Comparison of ENCODE assay signal across 24 mouse cellular contexts in the genomic region with DNA sequence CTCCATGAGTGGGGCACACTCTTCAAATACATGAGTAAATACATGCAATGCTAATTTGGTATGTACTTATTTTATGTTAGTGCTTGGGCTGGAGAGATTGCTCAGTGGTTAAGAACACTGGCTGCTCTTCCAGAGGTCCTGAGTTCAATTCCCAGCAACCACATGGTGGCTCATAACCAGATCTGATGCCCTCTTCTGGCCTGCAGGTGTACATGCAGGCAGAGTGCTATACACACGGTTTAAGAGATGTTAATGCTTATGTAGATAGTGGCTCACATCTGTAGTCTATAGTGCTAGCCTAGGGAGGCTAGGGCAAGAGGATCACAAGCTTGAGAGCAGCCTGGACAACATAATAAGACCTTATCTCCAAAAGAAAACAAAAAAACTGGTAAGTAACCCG. TPM values are rescaled to one million over a fixed set of nuclear protein-coding genes. Genes with fewer than 3 reads are reported as not detected.
DNase-seq lines count a peak whose midpoint lies in the region; ATAC-seq and TF ChIP-seq lines count a peak whose summit lies in the region.
"Had no signal": no experiment of that assay in that cellular context is flagged by ENCODE, and none has a peak within 500 bp of the region (broad histone marks: within the 10 kb centered on the region; RNA-seq: fewer than 3 reads in every experiment).

No protein-coding gene starts in this region.

- 89% methylated on average over 2 of the region's 2 CpGs for WGBS in kidney, postnatal 0 days
- WGBS in lung, postnatal 0 days = 77% methylated on average over 2 of the region's 2 CpGs
- WGBS in lung, adult 2 months = 81% methylated on average over 2 of the region's 2 CpGs
- 78% methylated on average over 2 of the region's 2 CpGs for WGBS in stomach, postnatal 0 days

- no peak overlapping the region for H3K4me3 ChIP-seq in kidney, postnatal 0 days (replicated peaks; ENCODE audit: low read depth, low read length)
- no peak overlapping the region for H3K4me3 ChIP-seq in lung, postnatal 0 days (ENCODE audit: low read depth, low read length)
- no peak overlapping the region for H3K4me3 ChIP-seq in lung, adult 2 months (replicated peaks; ENCODE audit: extremely low read depth, low read depth, low read length)
- no peak overlapping the region for H3K4me3 ChIP-seq in MEL (ENCODE audit: control insufficient read depth in 1 of 2, insufficient read depth in 1 of 2, low read depth in 2 of 2, low read length in 2 of 2)
- no peak overlapping the region for H3K4me3 ChIP-seq in stomach, postnatal 0 days (ENCODE audit: low read depth, low read length)
- H3K4me3 ChIP-seq: embryonic facial prominence, embryonic 12.5 days; erythroblast, embryonic 14.5 days; forebrain, embryonic 13.5 days; liver, embryonic 15.5 days; megakaryocyte, embryonic 14.5 days had no signal

- TF ChIP-seq POLR2A in lung, adult 2 months (IDR thresholded peaks at IDR 0.05; ENCODE audit: borderline replicate concordance, extremely low read depth, low read depth, low read length) = no peak
- no peak for TF ChIP-seq POLR2A in MEL (IDR thresholded peaks at IDR 0.05; ENCODE audit: control insufficient read depth in 1 of 2, insufficient read depth in 1 of 2, low read depth in 1 of 2, low read length in 2 of 2, poor library complexity in 1 of 2)

- no peak overlapping the region for H3K9ac ChIP-seq in kidney, postnatal 0 days (ENCODE audit: low read depth, low read length)
- H3K9ac ChIP-seq in lung, postnatal 0 days (replicated peaks; ENCODE audit: low read depth) = no peak overlapping the region
- H3K9ac ChIP-seq in MEL (ENCODE audit: control insufficient read depth, low read depth, low read length, poor library complexity, severe bottlenecking) = no peak overlapping the region
- no peak overlapping the region for H3K9ac ChIP-seq in stomach, postnatal 0 days (ENCODE audit: low read length)
- H3K9ac ChIP-seq: embryonic facial prominence, embryonic 12.5 days; forebrain, embryonic 13.5 days; liver, embryonic 15.5 days had no signal

- H3K27ac ChIP-seq in kidney, postnatal 0 days = no peak overlapping the region
- H3K27ac ChIP-seq in lung, postnatal 0 days (ENCODE audit: low read length) = no peak overlapping the region
- no peak overlapping the region for H3K27ac ChIP-seq in MEL (ENCODE audit: control insufficient read depth, low read depth, low read length)
- no peak overlapping the region for H3K27ac ChIP-seq in stomach, postnatal 0 days (replicated peaks)
- H3K27ac ChIP-seq: embryonic facial prominence, embryonic 12.5 days; forebrain, embryonic 13.5 days; liver, embryonic 15.5 days had no signal

- H3K9me3 ChIP-seq in kidney, postnatal 0 days (replicated peaks; ENCODE audit: low read length) = no peaks in the 10 kb centered on the region
- H3K9me3 ChIP-seq in lung, postnatal 0 days (ENCODE audit: low read length) = no peaks in the 10 kb centered on the region
- no peaks in the 10 kb centered on the region for H3K9me3 ChIP-seq in MEL (replicated peaks; ENCODE audit: insufficient read depth, low read length)
- H3K9me3 ChIP-seq in stomach, postnatal 0 days (ENCODE audit: control insufficient read depth, low read length) = no peaks in the 10 kb centered on the region
- H3K9me3 ChIP-seq: embryonic facial prominence, embryonic 12.5 days; forebrain, embryonic 13.5 days; liver, embryonic 15.5 days had no signal

- H3K4me1 ChIP-seq in kidney, postnatal 0 days (replicated peaks; ENCODE audit: insufficient read depth, low read length) = no peaks in the 10 kb centered on the region
- no peaks in the 10 kb centered on the region for H3K4me1 ChIP-seq in lung, postnatal 0 days (ENCODE audit: insufficient read depth, low read depth, low read length)
- H3K4me1 ChIP-seq in lung, adult 2 months (ENCODE audit: control insufficient read depth, insufficient read depth, low read length) = no peaks in the 10 kb centered on the region; the same call in 1 of the 2 replicates
- H3K4me1 ChIP-seq in MEL (ENCODE audit: control insufficient read depth in 1 of 2, insufficient read depth in 2 of 2, low read length in 2 of 2) = no peaks in the 10 kb centered on the region; a peak in 1 of 4 replicates
- no peaks in the 10 kb centered on the region for H3K4me1 ChIP-seq in stomach, postnatal 0 days (replicated peaks; ENCODE audit: control insufficient read depth, insufficient read depth)
- H3K4me1 ChIP-seq: embryonic facial prominence, embryonic 12.5 days; forebrain, embryonic 13.5 days; liver, embryonic 15.5 days had no signal

- TF ChIP-seq RAD21 in MEL (IDR thresholded peaks at IDR 0.05; ENCODE audit: low read depth, low read length) = no peak

- no peaks in the 10 kb centered on the region for H3K27me3 ChIP-seq in kidney, postnatal 0 days (ENCODE audit: insufficient read depth, low read length)
- H3K27me3 ChIP-seq in lung, postnatal 0 days (replicated peaks; ENCODE audit: insufficient read depth, low read length) = no peaks in the 10 kb centered on the region
- no peaks in the 10 kb centered on the region for H3K27me3 ChIP-seq in MEL (ENCODE audit: control insufficient read depth in 1 of 2, insufficient read depth in 2 of 2, low read length in 2 of 2)
- H3K27me3 ChIP-seq in stomach, postnatal 0 days (ENCODE audit: control insufficient read depth, insufficient read depth, low read length) = no peaks in the 10 kb centered on the region
- H3K27me3 ChIP-seq: embryonic facial prominence, embryonic 12.5 days; forebrain, embryonic 13.5 days; liver, embryonic 15.5 days; megakaryocyte, embryonic 14.5 days had no signal

- H3K36me3 ChIP-seq in kidney, postnatal 0 days (ENCODE audit: insufficient read depth, low read length) = peaks cover 39% of the 10 kb centered on the region; the same call in 1 of the 2 replicates
- peaks cover 25% of the 10 kb centered on the region; the same call in 1 of the 2 replicates for H3K36me3 ChIP-seq in lung, postnatal 0 days (ENCODE audit: insufficient read depth, low read length)
- peaks cover 0 to 28% of the 10 kb centered on the region in 2 experiments; a peak in 2 of 4 replicates for H3K36me3 ChIP-seq in MEL (ENCODE audit: control insufficient read depth in 1 of 2, insufficient read depth in 2 of 2, low read length in 2 of 2)
- peaks cover 23% of the 10 kb centered on the region for H3K36me3 ChIP-seq in stomach, postnatal 0 days (ENCODE audit: control insufficient read depth, insufficient read depth, low read length)

- DNase-seq in kidney, postnatal 0 days (ENCODE audit: low spot score) = no peak
- DNase-seq in kidney, postnatal 36 days = no peak
- DNase-seq in lung, postnatal 0 days (ENCODE audit: low spot score) = no peak
- no peak for DNase-seq in lung, adult 2 months
- peak; percentile 25 for DNase-seq in MEL (ENCODE audit: low read depth, low spot score)
- no peak for DNase-seq in stomach, postnatal 0 days (ENCODE audit: low spot score)
- DNase-seq: adrenal gland, adult 2 months; cerebellum, adult 11 months; cerebellum, postnatal 14 days; kidney, adult 11 months; layer of hippocampus, postnatal 36 days; lung, postnatal 14 days; right cerebral cortex, adult 18-20 months; right cerebral cortex, postnatal 4 days; thymus, postnatal 36 days had no signal

- TF ChIP-seq EP300 in lung, postnatal 0 days (IDR thresholded peaks at IDR 0.05) = no peak
- TF ChIP-seq EP300 in MEL (IDR thresholded peaks at IDR 0.05; ENCODE audit: low read depth in 1 of 2, low read length in 2 of 2) = no peak
- TF ChIP-seq EP300 in stomach, postnatal 0 days (optimal IDR thresholded peaks at IDR 0.05) = no peak

- H3K79me2 ChIP-seq in MEL (ENCODE audit: control insufficient read depth, insufficient read depth, low read length, poor library complexity) = no peaks in the 10 kb centered on the region

- no peak for ATAC-seq in kidney, postnatal 0 days (replicated peaks; ENCODE audit: low FRiP score, low read depth)
- ATAC-seq in lung, postnatal 0 days = no peak
- no peak for ATAC-seq in stomach, postnatal 0 days (ENCODE audit: low FRiP score, low TSS enrichment)
- no peak for ATAC-seq in megakaryocyte, adult 5-6 weeks (ENCODE audit: poor library complexity, severe bottlenecking)
- ATAC-seq: forebrain, embryonic 13.5 days; hindbrain, embryonic 16.5 days; midbrain, embryonic 16.5 days had no signal

- TF ChIP-seq CTCF in kidney, postnatal 0 days (IDR thresholded peaks at IDR 0.05; ENCODE audit: low read depth) = peak; percentile 14; the same call in 1 of the 2 replicates
- peak; percentile 28 for TF ChIP-seq CTCF in lung, postnatal 0 days (IDR thresholded peaks at IDR 0.05)
- no peak for TF ChIP-seq CTCF in lung, adult 2 months (IDR thresholded peaks at IDR 0.05; ENCODE audit: insufficient read depth, low read length)
- peak; percentile 20 to 39 (median 37); a peak in 4 of 6 replicates for TF ChIP-seq CTCF in MEL (IDR thresholded peaks at IDR 0.05 in 2 of 3, conservative IDR thresholded peaks at IDR 0.05 in 1 of 3; ENCODE audit: control insufficient read depth in 1 of 3, insufficient read depth in 1 of 3, low read depth in 2 of 3, low read length in 3 of 3, poor library complexity in 1 of 3, severe bottlenecking in 1 of 3)
- 0 out of 2 replicates have a peak, but pooled peaks have one; percentile 19 for TF ChIP-seq CTCF in stomach, postnatal 0 days (IDR thresholded peaks at IDR 0.05; ENCODE audit: low read depth)

- H3K4me2 ChIP-seq in kidney, postnatal 0 days (ENCODE audit: low read length) = no peak overlapping the region
- H3K4me2 ChIP-seq in lung, postnatal 0 days (replicated peaks; ENCODE audit: low read depth, low read length) = no peak overlapping the region
- H3K4me2 ChIP-seq in stomach, postnatal 0 days (replicated peaks; ENCODE audit: low read depth) = no peak overlapping the region
- H3K4me2 ChIP-seq: embryonic facial prominence, embryonic 12.5 days; forebrain, embryonic 13.5 days; heart, embryonic 11.5 days; liver, embryonic 15.5 days had no signal

RNA-seq across cellular contexts. Expression of gene Snrnp40, which starts 20.5 kb away (rescaled TPM):
- 108 and 116 TPM in 2 replicates for polyA plus RNA-seq in kidney, postnatal 0 days (2015; fragmentation: Nextera tagmentation; extraction: Ambion mirVana)
- polyA plus RNA-seq in lung, postnatal 0 days (2015; fragmentation: Nextera tagmentation; extraction: Ambion mirVana) = 52.9 and 54.7 TPM in 2 replicates
- polyA plus RNA-seq in lung, adult 2 months (2012; rRNA removed) = 18.1 and 26.2 TPM in 2 replicates
- total RNA-seq in MEL (2012; rRNA removed) = 127 and 133 TPM in 2 replicates
- 100 to 1,000 TPM; 151 to 371 TPM for polyA plus RNA-seq in MEL (2012; ENCODE audit: insufficient read depth in 1 of 2, insufficient read length in 2 of 2, low read depth in 1 of 2, low replicate concordance in 2 of 2, missing spikeins in 1 of 2)
- polyA plus RNA-seq in stomach, postnatal 0 days (2015; fragmentation: Nextera tagmentation; extraction: Ambion mirVana) = 61.6 and 62.9 TPM in 2 replicates
- 49.8 and 50.6 TPM in 2 replicates for total RNA-seq in megakaryocyte, adult 5-6 weeks (2015)
- 52.9 and 54.7 TPM in 2 replicates for total RNA-seq in megakaryocyte, adult 5-6 weeks (2017)

RNA-seq across cellular contexts. Expression of gene Zcchc17, which starts 20.7 kb away (rescaled TPM):
- 68.0 and 71.4 TPM in 2 replicates for polyA plus RNA-seq in kidney, postnatal 0 days (2015; fragmentation: Nextera tagmentation; extraction: Ambion mirVana)
- polyA plus RNA-seq in lung, postnatal 0 days (2015; fragmentation: Nextera tagmentation; extraction: Ambion mirVana) = 48.2 and 54.1 TPM in 2 replicates
- polyA plus RNA-seq in lung, adult 2 months (2012; rRNA removed) = 17.3 and 18.2 TPM in 2 replicates
- total RNA-seq in MEL (2012; rRNA removed) = 35.8 and 43.7 TPM in 2 replicates
- 10 to 100 TPM in 1 of 2 experiments, not detected in 1; 62.5 TPM for polyA plus RNA-seq in MEL (2012; ENCODE audit: insufficient read depth in 1 of 2, insufficient read length in 2 of 2, low read depth in 1 of 2, low replicate concordance in 2 of 2, missing spikeins in 1 of 2)
- polyA plus RNA-seq in stomach, postnatal 0 days (2015; fragmentation: Nextera tagmentation; extraction: Ambion mirVana) = 44.8 and 50.4 TPM in 2 replicates
- total RNA-seq in megakaryocyte, adult 5-6 weeks (2015) = 13.9 and 15.0 TPM in 2 replicates
- 52.1 and 68.3 TPM in 2 replicates for total RNA-seq in megakaryocyte, adult 5-6 weeks (2017)
